Mouse (Mus musculus): Measurements from ENCODE around the gene Rnf6. TPM values are rescaled to one million over a fixed set of nuclear protein-coding genes. Genes with fewer than 3 reads are reported as not detected.

The Rnf6 gene
- total and polyA plus RNA-seq, 2 experiments from 2014 or later, result 9.0 to 29.9 TPM

DNA sequence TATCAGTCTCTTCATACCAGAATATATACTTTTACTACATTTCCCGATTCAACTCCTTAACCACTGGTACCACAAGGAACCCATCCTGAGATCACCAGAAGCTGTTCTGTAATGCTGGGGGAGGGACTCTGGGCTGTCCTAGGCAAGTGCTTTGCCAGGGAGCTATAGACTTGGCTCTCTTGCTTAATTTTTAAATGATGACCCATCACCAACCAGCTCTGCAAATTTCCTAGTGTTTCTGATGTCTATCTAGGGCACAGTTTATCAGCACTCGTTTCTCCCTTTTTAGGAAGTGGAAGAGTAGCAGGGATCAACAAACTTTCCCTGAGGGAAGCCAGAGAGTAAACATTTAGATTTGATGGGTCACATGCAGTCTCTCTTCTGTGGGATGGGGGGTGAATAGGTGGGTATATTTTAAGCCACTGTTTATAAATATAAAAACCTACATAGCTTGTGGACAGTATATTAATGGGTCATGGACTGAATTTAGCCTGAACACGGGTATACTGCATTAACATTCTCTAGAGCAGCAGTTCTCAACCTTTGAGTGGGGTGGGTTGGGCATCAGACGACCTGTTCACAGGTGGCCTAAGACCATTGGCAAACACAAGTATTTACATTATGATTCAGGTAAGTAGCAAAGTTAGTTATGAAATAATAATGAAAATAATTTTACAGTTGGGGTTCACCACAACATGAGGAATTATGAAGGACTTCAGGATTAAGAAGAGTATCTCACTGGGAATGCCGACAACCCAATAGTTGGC, 30.5 kb upstream of the Rnf6 start:
- Histone ChIP-seq H3K27ac (ENCODE audit: low read depth, low read length) (no peak overlapping the region), H3K4me2 (ENCODE audit: low read depth, low read length, poor library complexity, severe bottlenecking) (no peak overlapping the region), H3K9me3 (ENCODE audit: low read length) (no peaks in the 10 kb centered on the region), H3K4me1 (ENCODE audit: insufficient read depth, low read length) (no peaks in the 10 kb centered on the region), H3K27me3 (ENCODE audit: insufficient read depth, low read length) (no peaks in the 10 kb centered on the region), H3K4me3 (ENCODE audit: low read depth, low read length) (no peak overlapping the region), H3K9ac (replicated peaks; ENCODE audit: low read length, poor library complexity, severe bottlenecking) (no peak overlapping the region), H3K36me3 (ENCODE audit: insufficient read depth, low read length) (no peaks in the 10 kb centered on the region)
- DNase-seq (ENCODE audit: low spot score) (no peak), ATAC-seq (ENCODE audit: low FRiP score) (no peak)
- WGBS, result 86% methylated on average over 5 of the region's 5 CpGs
- TF ChIP-seq CTCF (IDR thresholded peaks at IDR 0.05), result no peak

DNA sequence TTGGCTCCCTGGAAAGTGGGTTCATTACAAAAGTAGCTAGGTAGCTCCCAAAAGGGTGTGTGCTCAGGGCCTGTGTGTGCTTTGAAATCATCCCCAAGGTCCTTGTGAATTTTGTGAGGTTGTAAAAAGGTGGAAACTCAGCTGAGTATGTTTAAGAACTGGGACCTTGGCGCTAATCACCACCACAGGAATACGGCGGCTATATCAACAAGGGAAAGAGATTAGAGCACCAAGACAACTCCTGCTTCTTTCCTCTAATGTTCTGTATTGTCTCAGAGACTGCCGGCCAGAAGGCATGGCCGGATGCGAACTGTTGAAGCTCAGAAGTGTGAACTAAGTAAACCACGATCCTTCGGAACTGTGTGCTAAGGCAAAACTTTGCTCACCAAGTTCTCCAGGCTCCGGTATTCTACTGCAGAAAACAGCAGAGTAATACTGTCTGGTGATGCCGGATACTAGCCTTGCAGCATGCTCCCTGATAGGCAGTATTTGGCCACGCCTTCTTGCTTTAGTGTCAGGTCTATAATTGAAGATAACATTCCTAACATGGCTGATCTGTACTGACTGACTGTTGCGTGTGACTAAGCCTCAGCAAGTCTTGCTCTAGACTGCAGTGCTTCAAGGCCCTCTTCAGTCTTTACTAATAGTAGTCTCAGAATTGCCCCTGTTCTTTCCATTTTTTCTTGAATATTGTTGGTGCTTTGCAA, 29.2 kb upstream of the Rnf6 start:
- Histone ChIP-seq H3K4me2 (ENCODE audit: low read depth, low read length, poor library complexity, severe bottlenecking) (no peak overlapping the region), H3K27me3 (ENCODE audit: insufficient read depth, low read length) (no peaks in the 10 kb centered on the region), H3K4me1 (ENCODE audit: insufficient read depth, low read length) (no peaks in the 10 kb centered on the region), H3K9me3 (ENCODE audit: low read length) (no peaks in the 10 kb centered on the region), H3K4me3 (ENCODE audit: low read depth, low read length) (no peak overlapping the region), H3K36me3 (ENCODE audit: insufficient read depth, low read length) (no peaks in the 10 kb centered on the region), H3K9ac (replicated peaks; ENCODE audit: low read length, poor library complexity, severe bottlenecking) (no peak overlapping the region), H3K27ac (ENCODE audit: low read depth, low read length) (no peak overlapping the region)
- DNase-seq (ENCODE audit: low spot score) (no peak), ATAC-seq (ENCODE audit: low FRiP score) (no peak)
- WGBS, result 92% methylated on average over 12 of the region's 12 CpGs
- TF ChIP-seq CTCF (IDR thresholded peaks at IDR 0.05), result no peak

DNA sequence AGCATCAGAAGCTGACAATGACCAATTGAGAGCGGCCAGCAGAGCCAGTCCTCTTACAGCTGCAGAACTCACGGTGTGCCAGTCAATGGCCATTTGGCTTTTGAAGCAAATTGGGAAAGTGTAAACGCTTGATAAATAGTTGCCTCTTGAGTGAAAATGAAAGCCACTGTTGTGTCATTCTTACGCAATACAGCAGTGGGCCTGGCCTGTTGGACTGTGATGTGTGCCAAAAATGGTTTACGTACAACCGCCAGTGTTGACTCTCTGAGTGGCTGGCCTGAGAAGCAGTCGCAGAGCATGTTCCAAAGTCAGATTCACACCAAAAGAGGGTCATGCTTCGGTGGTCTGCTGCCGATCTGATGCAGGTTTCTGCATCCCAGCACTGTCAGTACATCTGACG, 27.4 kb upstream of the Rnf6 start:
- peak; percentile 14 for DNase-seq (ENCODE audit: low spot score)
- no peak for ATAC-seq (ENCODE audit: low FRiP score)

DNA sequence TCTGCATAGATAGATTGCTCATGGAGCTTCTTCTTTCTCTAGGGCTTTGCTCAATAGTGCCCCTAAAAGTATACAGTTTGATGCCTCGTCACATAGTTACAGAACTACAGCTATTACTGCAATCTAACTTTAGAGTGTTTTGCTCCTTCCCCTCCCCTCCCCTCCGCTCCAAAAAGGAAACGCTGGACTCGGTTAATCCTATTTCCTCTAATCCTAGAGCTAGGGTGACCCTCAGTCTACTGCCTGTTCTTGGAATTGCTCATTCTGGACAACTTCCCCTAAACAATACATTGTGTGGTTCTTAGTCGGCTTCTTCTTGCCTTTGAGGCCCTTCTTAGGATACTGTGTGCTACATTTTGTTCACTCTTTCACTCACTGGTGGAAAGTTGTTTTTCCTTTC, 26.4 kb upstream of the Rnf6 start:
- H3K9ac ChIP-seq (replicated peaks; ENCODE audit: low read length, poor library complexity, severe bottlenecking), result no peak overlapping the region
- no peak overlapping the region for H3K4me2 ChIP-seq (ENCODE audit: low read depth, low read length, poor library complexity, severe bottlenecking)
- 27% methylated on average over 5 of the region's 5 CpGs for WGBS
- H3K27ac ChIP-seq (ENCODE audit: low read depth, low read length), result no peak overlapping the region
- TF ChIP-seq CTCF (IDR thresholded peaks at IDR 0.05), result no peak
- ATAC-seq (ENCODE audit: low FRiP score), result no peak
- no peak overlapping the region for H3K4me3 ChIP-seq (ENCODE audit: low read depth, low read length)
- H3K27me3 ChIP-seq (ENCODE audit: insufficient read depth, low read length), result no peaks in the 10 kb centered on the region
- H3K36me3 ChIP-seq (ENCODE audit: insufficient read depth, low read length), result no peaks in the 10 kb centered on the region
- DNase-seq (ENCODE audit: low spot score), result no peak
- no peaks in the 10 kb centered on the region for H3K4me1 ChIP-seq (ENCODE audit: insufficient read depth, low read length)
- H3K9me3 ChIP-seq (ENCODE audit: low read length), result no peaks in the 10 kb centered on the region

More for the DNA sequence above, 27.4 kb upstream of the Rnf6 start:
- Histone ChIP-seq H3K4me3 (ENCODE audit: low read depth, low read length) (no peak overlapping the region), H3K9ac (replicated peaks; ENCODE audit: low read length, poor library complexity, severe bottlenecking) (no peak overlapping the region), H3K9me3 (ENCODE audit: low read length) (no peaks in the 10 kb centered on the region), H3K36me3 (ENCODE audit: insufficient read depth, low read length) (no peaks in the 10 kb centered on the region), H3K4me1 (ENCODE audit: insufficient read depth, low read length) (no peaks in the 10 kb centered on the region), H3K27me3 (ENCODE audit: insufficient read depth, low read length) (no peaks in the 10 kb centered on the region), H3K4me2 (ENCODE audit: low read depth, low read length, poor library complexity, severe bottlenecking) (no peak overlapping the region), H3K27ac (ENCODE audit: low read depth, low read length) (no peak overlapping the region)
- 87% methylated on average over 10 of the region's 10 CpGs for WGBS
- TF ChIP-seq CTCF (IDR thresholded peaks at IDR 0.05), result no peak

DNA sequence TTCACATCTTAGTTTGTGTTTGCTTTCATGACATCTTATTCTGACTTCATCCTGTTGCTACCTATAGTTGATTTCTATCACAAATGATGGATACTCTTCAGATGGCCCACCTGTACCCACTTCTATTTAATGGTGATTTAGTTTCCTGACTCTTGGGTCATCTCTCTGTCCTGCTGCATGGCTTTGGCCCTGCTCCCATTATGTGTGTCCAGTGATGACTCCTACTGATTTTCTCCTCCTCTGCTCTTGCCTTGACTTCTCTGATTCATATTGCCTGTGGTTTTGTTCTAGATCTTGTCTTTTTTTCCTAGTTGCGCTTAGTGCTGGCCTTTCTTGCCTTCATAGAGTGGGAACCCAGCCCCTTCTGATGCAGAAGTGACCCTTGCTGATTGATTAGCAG, 25.0 kb upstream of the Rnf6 start:
- WGBS, result 90% methylated on average over 1 of the region's 1 CpGs
- Histone ChIP-seq H3K4me2 (ENCODE audit: low read depth, low read length, poor library complexity, severe bottlenecking) (no peak overlapping the region), H3K9ac (replicated peaks; ENCODE audit: low read length, poor library complexity, severe bottlenecking) (no peak overlapping the region), H3K9me3 (ENCODE audit: low read length) (no peaks in the 10 kb centered on the region), H3K36me3 (ENCODE audit: insufficient read depth, low read length) (no peaks in the 10 kb centered on the region), H3K4me1 (ENCODE audit: insufficient read depth, low read length) (no peaks in the 10 kb centered on the region), H3K27ac (ENCODE audit: low read depth, low read length) (no peak overlapping the region), H3K27me3 (ENCODE audit: insufficient read depth, low read length) (no peaks in the 10 kb centered on the region), H3K4me3 (ENCODE audit: low read depth, low read length) (no peak overlapping the region)
- no peak for TF ChIP-seq CTCF (IDR thresholded peaks at IDR 0.05)
- no peak for DNase-seq (ENCODE audit: low spot score)
- ATAC-seq (ENCODE audit: low FRiP score), result no peak

DNA sequence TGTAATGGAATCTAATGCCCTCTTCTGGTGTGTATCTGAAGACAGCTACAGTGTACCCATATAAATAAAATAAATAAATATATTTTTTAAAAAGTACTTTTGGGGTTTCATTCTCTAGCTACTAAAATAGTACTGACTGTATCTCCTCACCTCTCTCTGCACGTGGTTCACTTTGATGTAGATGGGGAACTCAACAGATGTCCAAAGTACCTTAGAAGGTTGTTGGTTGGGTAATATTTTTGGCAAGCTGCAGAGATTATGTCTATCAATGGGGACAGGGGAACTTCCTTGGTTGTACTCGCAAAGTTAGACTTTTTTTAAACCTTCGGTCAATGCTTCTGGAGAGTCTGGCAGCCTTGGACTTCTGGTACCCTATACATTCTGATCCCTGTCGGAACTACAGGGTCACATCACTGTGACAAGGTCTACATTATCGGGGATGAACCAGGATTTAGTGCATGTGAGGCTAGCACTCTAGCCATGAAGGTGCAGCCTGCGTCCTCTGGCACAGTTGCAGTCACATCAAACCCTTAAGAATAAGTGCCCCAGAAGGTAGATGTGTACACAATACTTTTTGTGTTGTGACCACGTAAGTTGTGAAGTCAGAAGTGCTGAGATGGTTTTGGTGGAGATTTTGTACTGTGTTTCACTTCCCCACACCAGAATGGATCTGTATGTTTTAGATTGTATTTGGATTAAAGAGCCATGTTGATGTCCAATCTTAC, 24.5 kb upstream of the Rnf6 start:
- no peak overlapping the region for H3K27ac ChIP-seq (ENCODE audit: low read depth, low read length)
- no peaks in the 10 kb centered on the region for H3K4me1 ChIP-seq (ENCODE audit: insufficient read depth, low read length)
- no peak for ATAC-seq (ENCODE audit: low FRiP score)
- H3K27me3 ChIP-seq (ENCODE audit: insufficient read depth, low read length), result no peaks in the 10 kb centered on the region
- H3K9me3 ChIP-seq (ENCODE audit: low read length), result no peaks in the 10 kb centered on the region
- no peaks in the 10 kb centered on the region for H3K36me3 ChIP-seq (ENCODE audit: insufficient read depth, low read length)
- DNase-seq (ENCODE audit: low spot score), result no peak
- no peak overlapping the region for H3K9ac ChIP-seq (replicated peaks; ENCODE audit: low read length, poor library complexity, severe bottlenecking)
- no peak overlapping the region for H3K4me3 ChIP-seq (ENCODE audit: low read depth, low read length)
- whole genome bisulfite sequencing, result 97% methylated on average over 7 of the region's 7 CpGs
- TF ChIP-seq CTCF (IDR thresholded peaks at IDR 0.05), result no peak
- no peak overlapping the region for H3K4me2 ChIP-seq (ENCODE audit: low read depth, low read length, poor library complexity, severe bottlenecking)
